Mouse (Mus musculus) limb, embryonic 15.5 days (tissue): ENCODE measurements around the gene Hoxd8. TPM values are rescaled to one million over a fixed set of nuclear protein-coding genes. Genes with fewer than 3 reads are reported as not detected.

ENCODE experiments used
- ATAC-seq: fragments of 200-750 bp; cut with Nextera tagmentation; 2 replicates; pipeline ENCODE4 v1.8.0; 2017; ENCODE audit warnings: low read depth, moderate TSS enrichment; ENCODE audit not compliant: insufficient number of reproducible peaks, low FRiP score, low TSS enrichment
- H3K27ac ChIP-seq: fragments of 300-500 bp; sonication (generic); 2 replicates; pipeline ENCODE4 v1.5.1; 2015; ENCODE audit warnings: moderate library complexity, mild to moderate bottlenecking, inconsistent platforms
- H3K27me3 ChIP-seq: fragments of 300-500 bp; sonication (generic); 2 replicates; pipeline ENCODE4 v1.6.1; 2015; ENCODE audit warnings: inconsistent platforms
- H3K36me3 ChIP-seq: fragments of 300-500 bp; sonication (generic); 2 replicates; pipeline ENCODE4 v1.6.1; 2015; ENCODE audit warnings: inconsistent platforms
- H3K4me1 ChIP-seq: fragments of 300-500 bp; sonication (generic); 2 replicates; pipeline ENCODE4 v1.6.1; 2015; ENCODE audit warnings: inconsistent platforms
- H3K4me2 ChIP-seq: fragments of 300-500 bp; sonication (generic); 2 replicates; pipeline ENCODE4 v1.6.1; 2015; ENCODE audit warnings: mild to moderate bottlenecking, inconsistent platforms
- H3K4me3 ChIP-seq: fragments of 300-500 bp; sonication (generic); 2 replicates; pipeline ENCODE4 v1.5.1; 2015; ENCODE audit warnings: mild to moderate bottlenecking, inconsistent platforms
- H3K9ac ChIP-seq: fragments of 300-500 bp; sonication (generic); 2 replicates; pipeline ENCODE4 v1.6.1; 2015; ENCODE audit warnings: inconsistent platforms
- H3K9me3 ChIP-seq: fragments of 300-500 bp; sonication (generic); 2 replicates; pipeline ENCODE4 v1.6.1; 2016; ENCODE audit warnings: inconsistent platforms
- WGBS: fragments of 180-500 bp; shearing (Covaris S2); methylation state at CpG from one replicate; pipeline ENCODE4 v1.1.7; 2015; 5-methylcytosine and 5-hydroxymethylcytosine counted together
- polyA plus RNA-seq: library from polyadenylated mRNA; unstranded; fragments of >200 nt; fragmentation: Nextera tagmentation; extraction: Ambion mirVana; gene quantifications from 2 replicates; pipeline ENCODE4 v1.2.1, GENCODE M21; 2015

Gene Hoxd8
- 5.9 and 7.3 TPM in 2 replicates for polyA plus RNA-seq

- Histone ChIP-seq H3K27ac (peak within 1 kb of the TSS; percentile 83), H3K4me2 (peak within 1 kb of the TSS; percentile 90), H3K9me3 (no peaks in the 10 kb centered on the region), H3K36me3 (peaks cover 4% of the 10 kb centered on the region; the same call in 1 of the 2 replicates), H3K27me3 (peaks cover 88% of the 10 kb centered on the region), H3K9ac (peak within 1 kb of the TSS; percentile 54), H3K4me3 (peak within 1 kb of the TSS; percentile 61), H3K4me1 (peaks cover 37% of the 10 kb centered on the region)
- ATAC-seq = no peak
- WGBS = 1% methylated on average over 42 of the region's 52 CpGs
These were observed at the start of gene Hoxd8 for GRCm38 (mm10) chr2:74704393-74704998. Gene Hoxd8 (plus strand): TSS chr2:74704615.

- Histone ChIP-seq H3K4me3 (peak overlapping the region; percentile 46), H3K9ac (no peak overlapping the region), H3K36me3 (no peaks in the 10 kb centered on the region), H3K4me2 (peak overlapping the region; percentile 60), H3K4me1 (peaks cover 26% of the 10 kb centered on the region), H3K27me3 (peaks cover 66% of the 10 kb centered on the region), H3K27ac (peak overlapping the region; percentile 82), H3K9me3 (no peaks in the 10 kb centered on the region)
- WGBS = 6% methylated on average over 20 of the region's 20 CpGs
- ATAC-seq = peak; percentile 42
These were observed 49.5 kb upstream of the Hoxd8 start for GRCm38 (mm10) chr2:74654743-74655419.

GRCm38 (mm10) chr2:74655420-74655781 is 49.0 kb upstream of the Hoxd8 start:
- H3K4me3 ChIP-seq = peak overlapping the region; percentile 46
- ATAC-seq = peak; percentile 38; the same call in 1 of the 2 replicates
- H3K4me2 ChIP-seq = peak overlapping the region; percentile 60
- peak overlapping the region; percentile 82 for H3K27ac ChIP-seq
- peaks cover 61% of the 10 kb centered on the region for H3K27me3 ChIP-seq
- under 1% methylated on average over 44 of the region's 47 CpGs for WGBS
- H3K4me1 ChIP-seq = peaks cover 26% of the 10 kb centered on the region
- no peaks in the 10 kb centered on the region for H3K9me3 ChIP-seq
- peak overlapping the region; percentile 39 for H3K9ac ChIP-seq
- no peaks in the 10 kb centered on the region for H3K36me3 ChIP-seq

- under 1% methylated on average over 69 of the region's 69 CpGs for WGBS
- Histone ChIP-seq H3K4me2 (peak overlapping the region; percentile 60), H3K27ac (peak overlapping the region; percentile 82), H3K36me3 (no peaks in the 10 kb centered on the region), H3K9ac (peak overlapping the region; percentile 39), H3K4me1 (peaks cover 30% of the 10 kb centered on the region), H3K4me3 (peak overlapping the region; percentile 46), H3K27me3 (peaks cover 61% of the 10 kb centered on the region), H3K9me3 (no peaks in the 10 kb centered on the region)
- no peak for ATAC-seq
These were observed 48.4 kb upstream of the Hoxd8 start for GRCm38 (mm10) chr2:74655821-74656631.

- 6% methylated on average over 4 of the region's 4 CpGs for WGBS
- H3K4me1 ChIP-seq = peaks cover 33% of the 10 kb centered on the region
- no peaks in the 10 kb centered on the region for H3K36me3 ChIP-seq
- ATAC-seq = no peak
- H3K27me3 ChIP-seq = peaks cover 63% of the 10 kb centered on the region
- 0 out of 2 replicates have a peak overlapping the region, but pooled peaks have one; percentile 39 for H3K9ac ChIP-seq
- H3K27ac ChIP-seq = peak overlapping the region; percentile 58
- no peaks in the 10 kb centered on the region for H3K9me3 ChIP-seq
- peak overlapping the region; percentile 60 for H3K4me2 ChIP-seq
- peak overlapping the region; percentile 46 for H3K4me3 ChIP-seq
These were observed 47.8 kb upstream of the Hoxd8 start for GRCm38 (mm10) chr2:74656632-74657021.

GRCm38 (mm10) chr2:74657251-74658023 is 47.0 kb upstream of the Hoxd8 start:
- peaks cover 63% of the 10 kb centered on the region for H3K27me3 ChIP-seq
- H3K4me2 ChIP-seq = peak overlapping the region; percentile 44
- H3K4me3 ChIP-seq = peak overlapping the region; percentile 46
- peaks cover 36% of the 10 kb centered on the region for H3K4me1 ChIP-seq
- peak overlapping the region; percentile 89 for H3K27ac ChIP-seq
- peak overlapping the region; percentile 53 for H3K9ac ChIP-seq
- WGBS = 2% methylated on average over 62 of the region's 62 CpGs
- H3K9me3 ChIP-seq = no peaks in the 10 kb centered on the region
- no peak for ATAC-seq
- H3K36me3 ChIP-seq = no peaks in the 10 kb centered on the region

GRCm38 (mm10) chr2:74658024-74658666 is 46.3 kb upstream of the Hoxd8 start:
- no peaks in the 10 kb centered on the region for H3K36me3 ChIP-seq
- no peaks in the 10 kb centered on the region for H3K9me3 ChIP-seq
- H3K4me1 ChIP-seq = peaks cover 36% of the 10 kb centered on the region
- H3K4me2 ChIP-seq = peak overlapping the region; percentile 44
- ATAC-seq = no peak
- H3K9ac ChIP-seq = peak overlapping the region; percentile 53
- WGBS = 3% methylated on average over 15 of the region's 15 CpGs
- H3K27me3 ChIP-seq = peaks cover 66% of the 10 kb centered on the region
- H3K27ac ChIP-seq = peak overlapping the region; percentile 89
- H3K4me3 ChIP-seq = peak overlapping the region; percentile 46

GRCm38 (mm10) chr2:74658667-74659371 is 45.6 kb upstream of the Hoxd8 start:
- 1% methylated on average over 47 of the region's 47 CpGs for WGBS
- peak overlapping the region; percentile 46 for H3K4me3 ChIP-seq

GRCm38 (mm10) chr2:74659507-74660005 is 44.9 kb upstream of the Hoxd8 start, which contains the start of gene Evx2:
Gene Evx2 (minus strand): TSS chr2:74659557.
- H3K27me3 ChIP-seq = peaks cover 71% of the 10 kb centered on the region
- peaks cover 36% of the 10 kb centered on the region for H3K4me1 ChIP-seq
- no peak for ATAC-seq
- H3K36me3 ChIP-seq = no peaks in the 10 kb centered on the region
- peak within 1 kb of the TSS; percentile 52 for H3K9ac ChIP-seq
- peak within 1 kb of the TSS; percentile 56 for H3K4me2 ChIP-seq
- peak within 1 kb of the TSS; percentile 46 for H3K4me3 ChIP-seq
- 2% methylated on average over 28 of the region's 28 CpGs for WGBS
- H3K27ac ChIP-seq = peak within 1 kb of the TSS; percentile 89
- no peaks in the 10 kb centered on the region for H3K9me3 ChIP-seq

More at GRCm38 (mm10) chr2:74658667-74659371, 45.6 kb upstream of the Hoxd8 start:
- no peaks in the 10 kb centered on the region for H3K9me3 ChIP-seq
- H3K4me1 ChIP-seq = peaks cover 36% of the 10 kb centered on the region
- H3K36me3 ChIP-seq = no peaks in the 10 kb centered on the region
- H3K27ac ChIP-seq = peak overlapping the region; percentile 89
- no peak for ATAC-seq
- peak overlapping the region; percentile 18 for H3K9ac ChIP-seq
- peaks cover 71% of the 10 kb centered on the region for H3K27me3 ChIP-seq
- H3K4me2 ChIP-seq = peak overlapping the region; percentile 44
